Mouse (Mus musculus): ENCODE data around the gene Synj2.

Gene Synj2

GRCm38 (mm10) chr17:6036458-6036857 is 95.4 kb downstream of the Synj2 start:
- DNase-seq (ENCODE audit: low spot score in 2 of 2), result no peak

DNA sequence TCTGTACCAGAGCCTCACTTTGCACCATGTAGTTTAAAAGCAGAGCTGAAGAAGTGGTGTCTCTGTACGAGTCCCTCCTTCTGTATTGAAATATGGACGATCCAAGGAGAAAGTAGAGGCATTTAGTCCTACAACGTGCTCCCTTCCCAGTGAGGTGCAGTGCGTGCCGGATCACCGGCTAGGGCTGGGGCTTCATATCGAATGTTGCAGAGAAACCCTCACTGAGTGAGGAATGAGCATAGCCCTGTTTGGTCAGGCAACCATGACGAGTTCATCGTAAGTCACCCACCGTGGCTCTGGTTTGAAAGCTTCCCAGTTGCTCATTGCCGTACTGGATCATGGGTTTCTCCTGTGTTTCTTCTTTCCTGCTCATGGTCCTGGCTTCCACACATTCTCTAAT is 95.8 kb downstream of the Synj2 start:
- no peak for DNase-seq (ENCODE audit: low spot score in 2 of 2)

DNA sequence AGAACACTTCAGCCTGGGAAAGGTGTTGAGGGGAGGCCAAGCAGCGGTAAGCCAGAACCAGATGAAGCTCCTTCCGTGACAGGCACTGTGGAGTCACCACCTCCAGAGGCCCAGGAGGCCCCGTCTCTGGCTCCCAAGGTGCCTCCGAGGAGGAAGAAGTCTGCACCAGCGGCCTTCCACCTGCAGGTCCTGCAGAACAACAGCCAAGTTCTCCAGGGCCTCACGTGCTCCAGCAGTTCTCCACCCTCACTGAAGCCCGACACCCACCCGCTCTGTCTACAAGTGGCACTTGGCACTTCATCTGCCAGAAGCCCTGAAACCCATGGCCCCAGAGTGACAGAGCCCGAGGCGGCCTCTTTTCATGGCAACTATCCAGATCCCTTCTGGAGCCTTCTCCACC is 96.4 kb downstream of the Synj2 start:
- DNase-seq (ENCODE audit: low spot score in 2 of 2), result no peak

DNA sequence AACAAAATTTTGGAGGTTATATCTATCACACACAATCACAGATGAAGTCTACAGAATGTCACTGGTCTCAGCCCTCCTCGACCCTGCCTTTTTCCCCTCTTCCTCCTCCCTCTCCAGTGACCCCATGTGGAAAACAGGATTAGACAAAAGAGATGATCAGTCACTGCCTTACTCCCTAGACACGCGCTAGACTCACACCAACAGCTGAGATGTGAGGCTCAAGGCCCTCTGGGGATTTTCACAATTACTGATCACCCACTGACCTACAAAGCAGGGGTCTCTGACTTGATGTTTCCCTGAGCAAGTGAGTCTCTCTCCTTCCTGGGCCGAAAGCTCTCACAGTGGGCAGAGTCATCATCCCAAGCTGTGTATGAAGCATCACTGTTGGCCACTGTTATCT is 111.7 kb downstream of the Synj2 start:
- no peak for DNase-seq (ENCODE audit: low spot score in 2 of 2)

GRCm38 (mm10) chr17:6054934-6055355 is 113.9 kb downstream of the Synj2 start:
- DNase-seq (ENCODE audit: low spot score in 2 of 2), result peak in 1 of 2 experiments; percentile 50

GRCm38 (mm10) chr17:6062793-6063192 is 121.7 kb downstream of the Synj2 start:
- no peak for DNase-seq (ENCODE audit: low spot score in 2 of 2)

DNA sequence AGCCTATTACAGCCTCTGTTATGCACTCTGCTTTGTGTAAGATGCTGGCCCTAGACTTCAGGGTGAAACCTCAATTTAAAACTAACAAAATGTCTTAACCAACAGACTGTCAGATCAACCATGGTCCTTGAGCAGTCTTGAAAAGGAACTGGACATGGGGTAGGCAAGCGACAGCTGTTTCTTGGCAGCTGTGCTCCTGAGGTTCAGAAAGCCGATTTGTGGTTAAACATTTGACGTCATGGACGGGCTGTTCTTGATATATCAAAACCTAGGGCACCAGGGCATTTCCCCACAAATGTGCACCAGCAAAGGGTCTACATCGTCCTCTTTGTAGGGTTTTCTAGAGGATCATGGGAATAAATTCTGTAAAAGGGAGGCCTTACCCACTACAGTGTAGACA is 122.5 kb downstream of the Synj2 start:
- DNase-seq (ENCODE audit: low spot score in 2 of 2), result no peak

DNA sequence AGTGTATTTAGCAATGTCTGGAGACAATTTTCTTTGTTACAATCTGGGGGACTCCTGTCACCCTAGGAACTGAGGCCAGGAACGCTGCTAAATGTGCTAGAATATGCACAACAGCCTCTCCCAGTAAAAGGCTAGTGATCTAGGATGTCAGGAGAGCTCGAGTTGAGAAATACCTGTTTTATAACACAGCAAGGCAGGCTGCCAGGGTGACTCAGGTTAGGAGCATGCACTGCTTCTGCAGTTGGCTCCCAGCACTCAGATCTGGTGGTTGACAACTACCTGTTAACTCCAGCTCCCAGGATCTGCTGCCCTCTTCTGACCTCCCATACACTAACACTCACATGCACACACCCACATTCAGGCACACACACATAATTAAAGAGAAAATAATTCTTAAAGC is 124.9 kb downstream of the Synj2 start:
- DNase-seq (ENCODE audit: low spot score in 2 of 2), result no peak

DNA sequence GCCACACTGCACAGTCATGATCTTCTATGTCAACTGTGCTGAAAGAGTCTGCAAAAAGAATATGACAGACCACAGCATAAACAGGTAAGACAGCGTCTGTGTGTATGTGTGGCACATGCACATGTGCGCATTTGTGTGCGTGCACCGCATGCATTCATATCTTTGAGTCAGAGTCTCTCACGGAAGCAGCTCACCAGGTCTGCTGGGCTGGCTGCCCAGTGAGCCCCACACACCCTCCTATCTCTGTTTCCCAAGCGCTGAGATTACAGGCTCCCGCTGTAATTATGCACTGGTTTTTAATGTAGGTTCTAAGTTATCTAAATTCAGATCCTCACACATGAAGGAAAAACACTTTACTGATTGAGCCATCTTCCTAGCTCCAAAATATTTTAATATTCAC is 126.5 kb downstream of the Synj2 start:
- no peak for DNase-seq (ENCODE audit: low spot score in 2 of 2)

GRCm38 (mm10) chr17:6069866-6070265 is 128.8 kb downstream of the Synj2 start:
- no peak for DNase-seq (ENCODE audit: low spot score in 2 of 2)

DNA sequence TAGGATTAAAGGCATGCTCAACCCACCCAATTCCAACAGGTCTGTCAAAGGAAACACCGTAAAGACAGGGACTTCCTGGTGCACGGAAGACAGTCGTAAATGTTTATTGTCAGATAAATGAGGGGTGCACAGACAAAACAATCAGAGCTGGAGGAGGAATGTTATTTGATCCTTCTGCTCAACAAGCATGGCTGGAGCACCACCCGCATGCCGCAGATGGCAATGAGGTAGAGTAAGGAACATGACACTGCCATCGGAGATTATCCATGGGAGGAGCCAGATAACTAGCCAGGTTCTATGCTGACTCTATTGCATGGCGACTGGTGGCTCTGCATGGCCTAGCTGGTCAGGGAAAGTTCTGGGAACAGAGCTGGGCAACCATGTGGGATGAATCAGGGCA is 132.3 kb downstream of the Synj2 start:
- DNase-seq (ENCODE audit: low spot score in 2 of 2), result no peak

- peak; percentile 91 to 98 for DNase-seq (ENCODE audit: low spot score in 2 of 2)
These were observed 138.4 kb downstream of the Synj2 start, which contains the start of the genes Serac1 and Gtf2h5 for GRCm38 (mm10) chr17:6079287-6080122. Serac1 (minus strand) TSS chr17:6079741. Gtf2h5 (plus strand) TSS chr17:6079786.

- DNase-seq (ENCODE audit: low spot score in 2 of 2), result no peak
These were observed 142.3 kb downstream of the Synj2 start for GRCm38 (mm10) chr17:6083323-6083890.

DNA sequence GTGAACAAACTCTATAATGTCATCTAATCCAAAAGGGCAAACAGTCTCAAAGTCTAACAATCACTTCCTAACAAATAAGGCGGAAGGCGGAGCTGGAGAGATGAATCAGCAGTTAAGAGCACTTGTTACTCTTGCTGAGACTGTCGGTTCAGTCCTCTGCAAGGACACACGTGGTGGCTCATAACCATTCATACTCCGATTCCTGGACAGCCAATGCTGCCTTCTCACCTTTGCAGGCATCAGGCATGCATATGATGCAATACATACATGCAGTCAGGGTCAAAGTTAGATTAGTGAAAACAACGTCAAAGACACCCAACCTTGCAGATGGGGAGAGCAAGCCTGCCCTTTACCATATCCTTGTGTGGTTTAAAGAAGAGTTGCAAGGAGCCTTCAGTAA is 150.5 kb downstream of the Synj2 start:
- DNase-seq (ENCODE audit: low spot score in 2 of 2), result no peak

Measured in left cerebral cortex, adult 9 months (tissue).